Mouse (Mus musculus): ENCODE measurements around the gene Nceh1. TPM values are rescaled to one million over a fixed set of nuclear protein-coding genes. Genes with fewer than 3 reads are reported as not detected.
"Not testable (repeated sequence)": the region's sequence is repeated elsewhere in the genome, so short reads cannot be mapped to it uniquely, and the experiment has no call there.

The Nceh1 gene
- polyA plus RNA-seq, 1 experiment from 2014 or later, result 4.6 TPM

- no peak for DNase-seq (ENCODE audit: low spot score)
- peaks cover 13% of the 10 kb centered on the region for H3K4me1 ChIP-seq
- H3K27ac ChIP-seq (replicated peaks), result no peak overlapping the region
- H3K4me3 ChIP-seq, result no peak overlapping the region
- peaks cover 26% of the 10 kb centered on the region for H3K27me3 ChIP-seq (replicated peaks; ENCODE audit: low read depth, poor library complexity, severe bottlenecking)
- H3K36me3 ChIP-seq (replicated peaks), result no peaks in the 10 kb centered on the region
- H3K9me3 ChIP-seq, result no peaks in the 10 kb centered on the region
- WGBS, result 69% methylated on average over 11 of the region's 11 CpGs
Observed at GRCm38 (mm10) chr3:27280280-27280749, 97.5 kb downstream of the Nceh1 start.

GRCm38 (mm10) chr3:27283071-27283713 is 100.4 kb downstream of the Nceh1 start:
- Histone ChIP-seq H3K27ac (replicated peaks) (peak overlapping the region; percentile 63; the same call in 1 of the 2 replicates), H3K36me3 (replicated peaks) (no peaks in the 10 kb centered on the region), H3K27me3 (replicated peaks; ENCODE audit: low read depth, poor library complexity, severe bottlenecking) (peaks cover 26% of the 10 kb centered on the region), H3K4me1 (peaks cover 13% of the 10 kb centered on the region), H3K4me3 (peak overlapping the region; percentile 50), H3K9me3 (no peaks in the 10 kb centered on the region)
- peak; percentile 47 for DNase-seq (ENCODE audit: low spot score)
- 2% methylated on average over 27 of the region's 27 CpGs for WGBS

- Histone ChIP-seq H3K27ac (replicated peaks) (no peak overlapping the region), H3K9me3 (no peaks in the 10 kb centered on the region), H3K27me3 (replicated peaks; ENCODE audit: low read depth, poor library complexity, severe bottlenecking) (peaks cover 26% of the 10 kb centered on the region), H3K4me3 (peak overlapping the region; percentile 50), H3K36me3 (replicated peaks) (no peaks in the 10 kb centered on the region), H3K4me1 (peaks cover 13% of the 10 kb centered on the region)
- no peak for DNase-seq (ENCODE audit: low spot score)
- WGBS, result 58% methylated on average over 7 of the region's 7 CpGs
Observed at GRCm38 (mm10) chr3:27283796-27284195, 101.0 kb downstream of the Nceh1 start.

GRCm38 (mm10) chr3:27284227-27284626 is 101.5 kb downstream of the Nceh1 start:
- Histone ChIP-seq H3K27ac (replicated peaks) (no peak overlapping the region), H3K4me3 (no peak overlapping the region), H3K9me3 (no peaks in the 10 kb centered on the region), H3K27me3 (replicated peaks; ENCODE audit: low read depth, poor library complexity, severe bottlenecking) (peaks cover 26% of the 10 kb centered on the region), H3K4me1 (peaks cover 13% of the 10 kb centered on the region), H3K36me3 (replicated peaks) (no peaks in the 10 kb centered on the region)
- WGBS, result 89% methylated on average over 5 of the region's 5 CpGs
- DNase-seq (ENCODE audit: low spot score), result no peak

- Histone ChIP-seq H3K36me3 (replicated peaks) (no peaks in the 10 kb centered on the region), H3K4me1 (peaks cover 13% of the 10 kb centered on the region), H3K27me3 (replicated peaks; ENCODE audit: low read depth, poor library complexity, severe bottlenecking) (peaks cover 26% of the 10 kb centered on the region), H3K9me3 (no peaks in the 10 kb centered on the region), H3K27ac (replicated peaks) (no peak overlapping the region), H3K4me3 (no peak overlapping the region)
- WGBS, result 72% methylated on average over 9 of the region's 9 CpGs
- DNase-seq (ENCODE audit: low spot score), result no peak
Observed at GRCm38 (mm10) chr3:27285072-27285471, 102.3 kb downstream of the Nceh1 start.

- Histone ChIP-seq H3K9me3 (no peaks in the 10 kb centered on the region), H3K4me1 (peaks cover 3% of the 10 kb centered on the region), H3K4me3 (no peak overlapping the region), H3K27me3 (replicated peaks; ENCODE audit: low read depth, poor library complexity, severe bottlenecking) (peaks cover 7% of the 10 kb centered on the region), H3K27ac (replicated peaks) (no peak overlapping the region), H3K36me3 (replicated peaks) (no peaks in the 10 kb centered on the region)
- 68% methylated on average over 2 of the region's 2 CpGs for WGBS
- DNase-seq (ENCODE audit: low spot score), result no peak
Observed at GRCm38 (mm10) chr3:27288301-27288700, 105.5 kb downstream of the Nceh1 start.

GRCm38 (mm10) chr3:27288909-27289308 is 106.1 kb downstream of the Nceh1 start:
- no peaks in the 10 kb centered on the region for H3K4me1 ChIP-seq
- H3K27ac ChIP-seq (replicated peaks), result no peak overlapping the region
- H3K4me3 ChIP-seq, result no peak overlapping the region
- WGBS, result 56% methylated on average over 8 of the region's 8 CpGs
- no peaks in the 10 kb centered on the region for H3K9me3 ChIP-seq
- H3K27me3 ChIP-seq (replicated peaks; ENCODE audit: low read depth, poor library complexity, severe bottlenecking), result peaks cover 2% of the 10 kb centered on the region; the same call in 1 of the 2 replicates
- H3K36me3 ChIP-seq (replicated peaks), result no peaks in the 10 kb centered on the region
- no peak for DNase-seq (ENCODE audit: low spot score)

GRCm38 (mm10) chr3:27290285-27290684 is 107.5 kb downstream of the Nceh1 start:
- DNase-seq (ENCODE audit: low spot score), result no peak
- WGBS, result 89% methylated on average over 5 of the region's 5 CpGs
- H3K36me3 ChIP-seq (replicated peaks), result no peaks in the 10 kb centered on the region

GRCm38 (mm10) chr3:27290945-27291344 is 108.2 kb downstream of the Nceh1 start:
- not testable (repeated sequence) for H3K27ac ChIP-seq (replicated peaks); H3K4me1 ChIP-seq; DNase-seq (ENCODE audit: low spot score); H3K9me3 ChIP-seq; H3K27me3 ChIP-seq (replicated peaks; ENCODE audit: low read depth, poor library complexity, severe bottlenecking); H3K36me3 ChIP-seq (replicated peaks); H3K4me3 ChIP-seq
- 91% methylated on average over 5 of the region's 5 CpGs for WGBS

More at GRCm38 (mm10) chr3:27290285-27290684, 107.5 kb downstream of the Nceh1 start:
- no peaks in the 10 kb centered on the region for H3K27me3 ChIP-seq (replicated peaks; ENCODE audit: low read depth, poor library complexity, severe bottlenecking)
- H3K4me3 ChIP-seq, result no peak overlapping the region
- no peak overlapping the region for H3K27ac ChIP-seq (replicated peaks)
- H3K4me1 ChIP-seq, result no peaks in the 10 kb centered on the region
- no peaks in the 10 kb centered on the region for H3K9me3 ChIP-seq

GRCm38 (mm10) chr3:27291411-27291810 is 108.6 kb downstream of the Nceh1 start:
- not testable (repeated sequence) for H3K27me3 ChIP-seq (replicated peaks; ENCODE audit: low read depth, poor library complexity, severe bottlenecking); H3K4me3 ChIP-seq; H3K9me3 ChIP-seq; DNase-seq (ENCODE audit: low spot score); H3K27ac ChIP-seq (replicated peaks); H3K36me3 ChIP-seq (replicated peaks); H3K4me1 ChIP-seq
- WGBS, result 89% methylated on average over 4 of the region's 4 CpGs

GRCm38 (mm10) chr3:27293645-27294385 is 111.0 kb downstream of the Nceh1 start:
- H3K36me3 ChIP-seq (replicated peaks), result no peaks in the 10 kb centered on the region
- H3K27me3 ChIP-seq (replicated peaks; ENCODE audit: low read depth, poor library complexity, severe bottlenecking), result no peaks in the 10 kb centered on the region
- no peak overlapping the region for H3K4me3 ChIP-seq
- no peak overlapping the region for H3K27ac ChIP-seq (replicated peaks)
- WGBS, result 69% methylated on average over 7 of the region's 7 CpGs
- H3K9me3 ChIP-seq, result no peaks in the 10 kb centered on the region
- no peak for DNase-seq (ENCODE audit: low spot score)
- H3K4me1 ChIP-seq, result no peaks in the 10 kb centered on the region

- H3K36me3 ChIP-seq (replicated peaks), result no peaks in the 10 kb centered on the region
- peaks cover 4% of the 10 kb centered on the region; the same call in 1 of the 2 replicates for H3K4me1 ChIP-seq
- no peak overlapping the region for H3K27ac ChIP-seq (replicated peaks)
- WGBS, result 90% methylated on average over 4 of the region's 4 CpGs
- H3K9me3 ChIP-seq, result no peaks in the 10 kb centered on the region
- H3K27me3 ChIP-seq (replicated peaks; ENCODE audit: low read depth, poor library complexity, severe bottlenecking), result no peaks in the 10 kb centered on the region
- no peak overlapping the region for H3K4me3 ChIP-seq
- no peak for DNase-seq (ENCODE audit: low spot score)
Observed at GRCm38 (mm10) chr3:27300451-27300850, 117.7 kb downstream of the Nceh1 start.

Measured in embryonic facial prominence, embryonic 10.5 days (tissue).